Mouse (Mus musculus): ENCODE data around the gene Chit1.

Chit1 gene

GRCm38 (mm10) chr1:134110979-134111378, at the start of gene Chit1:
TSS of gene Chit1 (plus strand) at chr1:134111242.
- DNase-seq (ENCODE audit: low read depth, low spot score): no peak

DNA sequence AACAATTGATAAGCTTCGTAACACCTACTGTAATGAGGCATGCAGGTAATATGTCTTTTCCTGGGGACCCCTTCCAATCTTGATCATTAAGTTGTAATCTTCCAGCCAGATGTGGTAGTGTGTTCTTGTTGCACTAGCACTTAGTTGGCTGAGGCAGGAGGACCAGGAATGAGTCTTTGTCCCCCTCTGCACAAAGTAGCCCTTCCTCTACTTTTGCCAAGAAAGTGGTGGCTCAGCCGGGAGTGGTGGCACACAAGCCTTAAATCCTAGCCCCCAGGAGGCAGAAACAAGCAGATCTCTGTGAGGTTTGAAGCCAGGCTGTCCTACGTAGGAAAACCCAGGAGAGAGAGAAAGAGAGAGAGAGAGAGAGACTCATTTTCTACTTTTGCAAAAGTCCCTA, 49.1 kb upstream of the Chit1 start:
- DNase-seq (ENCODE audit: low read depth, low spot score): no peak

DNA sequence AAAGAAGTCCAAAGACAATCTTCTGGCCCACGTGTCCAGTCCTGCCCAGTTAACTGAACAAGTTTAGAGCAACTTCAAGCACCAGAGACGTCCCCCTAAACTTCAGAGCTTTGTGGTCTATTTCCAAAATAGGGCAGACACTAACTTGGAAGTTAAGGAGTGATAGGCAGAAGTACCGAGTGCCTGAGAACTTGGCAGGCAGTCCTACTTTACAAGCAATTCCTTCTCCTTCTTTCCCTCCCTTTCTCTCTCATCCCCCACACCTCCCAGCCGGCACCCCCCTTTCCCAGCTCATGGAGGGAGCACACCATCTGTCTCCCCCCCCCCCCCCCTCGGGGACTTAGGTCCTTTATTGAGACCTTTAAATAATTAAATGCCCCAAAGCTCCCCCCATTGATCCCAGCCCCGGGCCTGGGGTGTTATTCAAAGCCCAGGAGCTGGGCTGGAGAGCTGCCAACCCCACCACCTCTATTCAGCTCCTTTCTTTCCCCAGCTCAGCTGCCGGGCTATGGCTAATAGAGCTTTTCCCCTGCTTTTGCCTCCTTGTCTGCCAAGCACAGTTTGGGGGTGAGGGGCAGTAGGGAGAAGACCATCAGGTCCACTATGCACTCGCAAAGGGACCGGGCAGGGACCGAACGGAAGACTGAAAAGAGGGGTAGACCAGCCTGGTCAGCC, 48.5 kb upstream of the Chit1 start:
- peak; percentile 41 for DNase-seq (ENCODE audit: low read depth, low spot score)

DNA sequence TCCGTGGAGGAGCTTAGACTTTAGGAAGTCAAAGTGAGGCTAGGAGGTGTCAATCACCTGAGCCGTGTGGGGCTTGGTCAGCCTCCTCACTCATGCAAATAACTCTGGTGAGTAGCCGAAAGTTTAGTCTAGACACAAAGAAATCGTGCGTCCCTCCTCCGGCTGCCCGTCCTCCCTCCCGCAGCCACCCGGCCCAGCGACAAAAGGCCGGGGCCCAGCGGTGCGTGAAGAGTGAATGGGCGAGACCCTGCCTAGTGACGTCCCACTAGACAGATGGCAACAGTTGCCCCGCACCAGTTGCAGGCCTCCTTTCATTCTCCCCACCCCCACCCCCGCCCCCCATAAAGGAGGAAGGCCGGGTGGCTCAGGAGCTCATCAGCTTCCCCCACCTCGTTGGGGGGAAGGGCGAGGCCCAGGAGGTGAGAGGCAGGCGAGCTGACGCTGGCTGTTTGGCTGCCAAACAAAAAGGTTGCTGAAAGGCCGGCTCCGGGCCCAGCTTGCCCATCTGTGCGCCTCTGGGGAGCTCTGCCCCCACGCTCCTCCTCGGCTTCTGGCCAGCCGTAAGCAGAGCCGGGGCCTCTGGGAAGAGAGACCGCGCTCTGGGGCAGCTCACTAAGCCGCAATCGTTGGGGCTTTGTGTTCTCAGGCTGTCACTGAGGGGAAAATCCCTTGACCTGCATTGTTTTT, 47.8 kb upstream of the Chit1 start:
- peak; percentile 61 for DNase-seq (ENCODE audit: low read depth, low spot score)

DNA sequence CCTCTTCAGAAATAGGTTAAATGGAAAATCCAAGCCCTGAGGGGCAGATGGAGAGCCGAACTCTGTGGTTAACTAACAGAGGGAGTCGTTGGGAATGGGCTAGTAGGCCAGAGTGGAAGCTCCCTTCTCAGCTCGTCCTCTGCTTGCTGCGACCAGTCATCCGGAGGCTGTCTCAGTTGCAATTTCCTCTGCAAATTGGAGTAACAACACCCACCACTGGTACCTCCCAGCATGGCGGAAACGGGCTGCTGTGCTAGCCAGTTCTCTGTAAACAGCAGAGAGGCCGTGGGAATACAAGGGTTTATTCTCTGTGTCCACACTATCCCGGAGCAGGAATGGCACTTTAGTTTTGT, 47.3 kb upstream of the Chit1 start:
- no peak for DNase-seq (ENCODE audit: low read depth, low spot score)

GRCm38 (mm10) chr1:134064296-134064831, 46.7 kb upstream of the Chit1 start:
- no peak for DNase-seq (ENCODE audit: low read depth, low spot score)

DNA sequence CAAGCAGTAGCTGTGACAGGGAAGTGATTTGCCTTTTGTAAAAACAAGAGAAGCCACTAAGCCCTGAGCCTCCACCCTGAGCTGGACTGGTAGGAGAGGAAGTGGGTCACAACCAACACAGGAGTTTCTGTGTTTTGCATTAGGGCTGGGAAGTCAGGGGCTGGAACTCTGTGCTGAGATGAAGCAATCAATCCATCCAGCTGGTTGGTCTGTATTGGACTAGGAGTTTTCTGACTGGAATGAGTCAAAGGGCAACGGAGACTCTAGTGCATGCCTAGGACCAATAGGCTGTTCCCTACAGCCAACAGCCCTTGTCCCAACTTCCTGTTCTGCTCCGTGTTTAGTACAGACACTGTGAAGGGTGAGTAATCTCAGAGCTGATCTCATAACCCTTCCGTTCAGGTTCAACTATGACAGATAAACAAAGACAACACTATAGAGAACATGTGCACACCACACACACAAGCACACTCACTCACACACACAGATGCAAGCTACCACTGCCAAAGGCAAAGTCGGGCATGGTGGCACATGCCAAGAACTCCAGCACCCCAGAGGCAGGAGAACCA, 45.7 kb upstream of the Chit1 start:
- DNase-seq (ENCODE audit: low read depth, low spot score): no peak

- no peak for DNase-seq (ENCODE audit: low read depth, low spot score)
Measured at GRCm38 (mm10) chr1:134066554-134066953, 44.5 kb upstream of the Chit1 start.

DNA sequence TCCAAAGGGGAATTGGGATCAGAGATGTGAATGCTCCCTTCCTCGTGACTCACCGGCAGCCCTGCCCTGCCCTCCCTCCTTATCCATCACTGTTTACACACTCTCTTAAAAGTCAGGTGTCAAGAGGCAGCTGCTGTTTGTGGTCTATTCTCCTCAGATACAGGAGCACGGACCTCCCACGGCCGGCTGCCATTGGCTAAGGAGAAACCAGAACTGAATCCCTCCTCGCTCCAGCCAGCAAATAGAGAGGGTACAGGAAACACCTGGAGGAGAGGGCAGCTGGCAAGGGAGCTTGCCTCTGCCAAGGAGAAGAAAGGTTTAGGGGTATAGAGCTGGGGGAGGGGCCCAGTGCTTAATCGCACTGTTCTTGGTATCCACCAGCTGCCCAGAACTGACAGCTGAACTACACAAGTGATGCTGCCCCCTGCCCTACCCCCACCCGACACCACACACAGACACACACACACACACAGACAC, 43.9 kb upstream of the Chit1 start:
- no peak for DNase-seq (ENCODE audit: low read depth, low spot score)

GRCm38 (mm10) chr1:134070099-134070669, 40.9 kb upstream of the Chit1 start:
- no peak for DNase-seq (ENCODE audit: low read depth, low spot score)

GRCm38 (mm10) chr1:134071411-134072018, 39.5 kb upstream of the Chit1 start:
- DNase-seq (ENCODE audit: low read depth, low spot score): no peak

DNA sequence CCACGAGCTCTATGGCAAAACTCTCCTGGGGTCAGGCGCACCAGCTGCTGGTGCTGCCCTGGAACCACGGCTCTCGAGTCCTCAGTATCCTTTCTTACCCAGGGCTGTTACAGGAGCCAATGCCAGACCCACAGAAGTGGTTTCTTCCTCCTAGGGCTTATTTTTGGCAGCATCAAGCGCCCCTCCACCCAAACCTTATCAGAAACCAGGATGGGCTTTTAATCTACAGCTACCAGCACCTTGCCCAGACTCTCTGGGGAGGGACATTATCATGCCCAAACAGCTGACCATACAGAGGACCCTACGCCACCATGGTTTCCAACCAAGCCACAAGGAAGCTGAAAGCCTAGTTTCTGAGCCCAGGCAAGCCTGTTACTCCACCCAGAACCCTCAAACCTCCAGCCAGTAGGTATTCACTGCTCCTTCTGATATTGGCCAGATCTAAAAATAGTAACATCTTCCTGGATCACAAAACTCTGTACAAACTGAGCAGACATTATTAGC, 37.9 kb upstream of the Chit1 start:
- DNase-seq (ENCODE audit: low read depth, low spot score): no peak

GRCm38 (mm10) chr1:134073658-134074057, 37.4 kb upstream of the Chit1 start:
- DNase-seq (ENCODE audit: low read depth, low spot score): no peak

GRCm38 (mm10) chr1:134074184-134074583, 36.9 kb upstream of the Chit1 start:
- DNase-seq (ENCODE audit: low read depth, low spot score): no peak

GRCm38 (mm10) chr1:134074606-134075005, 36.4 kb upstream of the Chit1 start:
- DNase-seq (ENCODE audit: low read depth, low spot score): no peak

GRCm38 (mm10) chr1:134075532-134075931, 35.5 kb upstream of the Chit1 start:
- DNase-seq (ENCODE audit: low read depth, low spot score): no peak

DNA sequence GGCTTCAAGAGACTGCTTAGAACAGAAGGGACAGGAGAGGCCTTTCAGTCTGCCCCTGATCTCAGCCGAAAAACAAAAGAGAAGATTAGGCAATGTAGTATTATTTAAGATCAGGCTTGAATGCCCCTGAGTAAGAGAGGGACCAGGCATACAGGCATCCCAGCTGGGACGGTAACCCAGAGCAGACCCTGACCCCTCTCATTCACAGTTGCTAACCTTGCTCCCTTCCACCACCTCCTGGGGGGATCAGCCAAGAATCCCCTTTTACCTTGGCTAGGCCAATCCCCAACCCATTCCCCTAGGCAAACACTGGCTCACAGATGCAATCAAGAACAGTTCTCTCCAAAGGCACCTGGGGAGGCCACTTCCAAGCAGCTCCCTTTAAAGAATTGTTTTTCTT, 34.3 kb upstream of the Chit1 start:
- DNase-seq (ENCODE audit: low read depth, low spot score): no peak

DNA sequence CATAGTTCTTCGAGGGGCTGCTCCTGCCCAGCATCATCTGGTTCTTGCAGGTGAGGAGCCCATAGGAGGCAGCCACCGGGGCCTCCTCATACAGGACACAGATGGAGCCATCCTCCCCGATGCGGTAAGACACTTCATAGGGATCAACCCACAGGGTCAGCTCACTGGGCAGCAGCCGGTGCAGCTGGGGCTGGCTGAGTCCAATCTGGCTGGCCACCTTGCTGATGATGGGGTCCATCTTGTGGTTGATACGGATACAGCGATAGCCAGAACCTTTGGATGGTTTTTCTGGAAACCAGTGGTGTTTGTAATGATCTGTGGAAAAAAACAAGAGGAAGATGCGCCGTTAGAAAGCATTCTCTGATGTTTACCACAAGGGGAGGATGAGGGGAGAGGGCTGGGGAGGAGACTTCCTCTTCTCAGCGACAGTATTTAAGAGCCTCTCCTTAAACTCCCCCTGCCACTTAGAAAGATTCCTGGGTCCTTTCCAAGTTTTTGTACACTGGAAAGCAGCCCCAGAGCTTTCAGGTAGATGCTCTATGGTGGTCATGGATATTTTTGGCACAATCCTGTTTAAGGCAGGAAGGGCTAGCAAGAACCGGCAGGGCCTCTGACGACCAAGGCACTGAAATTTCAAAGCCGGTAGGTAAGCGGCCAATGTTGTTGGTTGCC, 33.5 kb upstream of the Chit1 start:
- DNase-seq (ENCODE audit: low read depth, low spot score): no peak

DNA sequence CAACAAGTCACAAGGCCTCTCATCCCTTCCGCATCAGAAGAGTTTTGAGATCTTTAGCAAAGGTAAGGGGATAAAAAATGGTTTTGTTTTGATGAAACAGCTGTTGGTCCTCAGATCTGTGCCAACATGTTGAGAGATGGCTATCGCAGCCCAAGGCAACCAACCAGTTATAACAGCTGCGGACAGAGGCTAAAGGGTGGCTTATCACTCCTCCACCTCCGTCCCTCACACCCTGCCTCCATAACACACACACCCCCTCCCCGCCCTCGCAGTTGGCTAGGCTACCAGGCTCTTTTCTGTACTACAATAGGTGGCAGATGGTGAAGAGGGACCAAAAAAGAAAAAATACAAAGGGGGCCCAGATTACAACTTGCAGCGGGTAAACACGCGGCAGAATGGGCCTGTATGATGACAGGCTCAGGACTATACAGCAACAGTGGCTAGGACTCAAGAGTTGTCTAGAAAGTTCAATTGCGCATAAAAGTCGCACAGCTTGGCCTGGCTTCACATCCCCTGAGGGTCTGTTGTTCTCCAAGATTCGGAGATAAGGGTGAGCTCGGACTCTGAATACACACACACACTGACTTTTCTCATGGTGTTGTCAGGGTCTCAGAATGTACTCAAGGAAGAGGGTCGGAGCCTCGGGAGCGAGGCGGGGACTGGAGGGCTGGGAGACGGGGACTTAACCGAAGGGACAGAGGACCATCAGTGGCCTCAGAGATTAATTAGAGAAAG, 32.8 kb upstream of the Chit1 start:
- no peak for DNase-seq (ENCODE audit: low read depth, low spot score)

DNA sequence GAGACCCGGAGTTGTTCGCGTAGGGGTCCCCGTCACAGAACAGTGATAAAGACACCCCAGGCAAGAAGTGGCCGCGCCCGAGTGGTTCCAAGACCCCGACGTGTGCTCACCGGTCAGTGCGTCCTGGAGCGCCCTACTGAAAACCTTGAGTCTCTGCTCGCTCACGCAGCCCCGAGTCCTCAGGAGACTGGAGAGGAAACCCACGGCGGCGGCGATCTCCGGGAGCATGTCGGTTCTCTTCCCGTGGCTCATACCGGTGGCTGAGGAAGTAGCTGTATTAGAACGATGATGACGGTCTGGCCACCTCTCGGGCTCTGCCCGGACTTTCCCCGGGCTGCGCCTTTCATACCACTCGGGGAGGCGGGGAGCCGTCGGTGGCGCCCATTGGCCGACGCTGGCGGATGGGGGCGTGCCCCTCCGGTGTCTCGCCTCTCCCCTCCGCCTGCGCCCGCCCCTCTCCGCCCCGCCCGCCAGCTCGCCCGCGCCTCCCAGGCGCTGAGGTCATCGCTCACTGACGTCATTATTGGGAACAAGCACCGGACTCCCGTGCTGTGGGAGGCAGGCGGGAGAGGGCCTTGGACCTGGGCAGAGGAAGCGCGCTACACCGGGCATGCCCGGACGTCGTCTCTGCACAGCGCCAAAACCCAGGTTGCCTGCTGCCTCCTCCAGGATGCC, 32.1 kb upstream of the Chit1 start, which contains the start of gene Btg2:
Btg2 (minus strand) TSS at position 319 of the 675 bp plus-strand sequence.
- DNase-seq (ENCODE audit: low read depth, low spot score): peak; percentile 97

All from embryo, embryonic 11.5 days (tissue).